Mouse (Mus musculus) neural tube, embryonic 11.5 days (tissue): ENCODE results near the gene Prim1. TPM values are rescaled to one million over a fixed set of nuclear protein-coding genes. Genes with fewer than 3 reads are reported as not detected.
"Not testable (repeated sequence)": the region's sequence is repeated elsewhere in the genome, so short reads cannot be mapped to it uniquely, and the experiment has no call there.

ENCODE experiments used
- ATAC-seq: fragments of 200-750 bp; cut with Nextera tagmentation; 2 replicates; pipeline ENCODE4 v1.8.0; 2017; ENCODE audit warnings: moderate number of reproducible peaks, mild to moderate bottlenecking, moderate TSS enrichment, moderate library complexity; ENCODE audit not compliant: insufficient read depth, low FRiP score, low TSS enrichment
- DNase-seq: peaks from one replicate; pipeline ENCODE4 v3.0.0-alpha.2; 2015; ENCODE audit warnings: low spot score
- H3K27ac ChIP-seq: fragments of 300-500 bp; sonication (generic); 2 replicates; pipeline ENCODE4 v1.5.1; 2014; ENCODE audit warnings: low read depth, mild to moderate bottlenecking, low read length
- H3K27me3 ChIP-seq: fragments of 300-500 bp; sonication (generic); 2 replicates; pipeline ENCODE4 v1.6.1; 2014; ENCODE audit warnings: mild to moderate bottlenecking, low read length, mixed read lengths; ENCODE audit not compliant: control insufficient read depth, insufficient read depth
- H3K36me3 ChIP-seq: fragments of 300-500 bp; sonication (generic); 2 replicates; pipeline ENCODE4 v1.6.1; 2014; ENCODE audit warnings: mild to moderate bottlenecking, low read length, moderate library complexity, mixed read lengths; ENCODE audit not compliant: control insufficient read depth, insufficient read depth
- H3K4me1 ChIP-seq: fragments of 300-500 bp; sonication (generic); 2 replicates; pipeline ENCODE4 v1.6.1; 2014; ENCODE audit warnings: low read length, mixed read lengths; ENCODE audit not compliant: control insufficient read depth, insufficient read depth
- H3K4me2 ChIP-seq: fragments of 300-500 bp; sonication (generic); 2 replicates; pipeline ENCODE4 v1.6.1; 2014; ENCODE audit warnings: low read depth, mild to moderate bottlenecking, moderate library complexity
- H3K4me3 ChIP-seq: fragments of 300-500 bp; sonication (generic); 2 replicates; pipeline ENCODE4 v1.5.1; 2014; ENCODE audit warnings: low read depth, low read length
- H3K9ac ChIP-seq: fragments of 300-500 bp; sonication (generic); 2 replicates; pipeline ENCODE4 v1.6.1; 2014; ENCODE audit warnings: mild to moderate bottlenecking, low read length
- H3K9me3 ChIP-seq: fragments of 300-500 bp; sonication (generic); 2 replicates; pipeline ENCODE4 v1.6.1; 2016; ENCODE audit warnings: low read length; ENCODE audit not compliant: control insufficient read depth
- WGBS: fragments of 180-500 bp; shearing (Covaris S2); extraction: QIAGEN DNeasy Blood & Tissue Kit; methylation state at CpG from one replicate; pipeline ENCODE4 v1.1.7; 2014; 5-methylcytosine and 5-hydroxymethylcytosine counted together
- polyA plus RNA-seq: library from polyadenylated mRNA; unstranded; fragments of >200 nt; fragmentation: Nextera tagmentation; extraction: Ambion mirVana; gene quantifications from 2 replicates; pipeline ENCODE4 v1.2.1, GENCODE M21; 2014

The Prim1 gene
- polyA plus RNA-seq, 1 experiment from 2014 or later, result 91.4 TPM

DNA sequence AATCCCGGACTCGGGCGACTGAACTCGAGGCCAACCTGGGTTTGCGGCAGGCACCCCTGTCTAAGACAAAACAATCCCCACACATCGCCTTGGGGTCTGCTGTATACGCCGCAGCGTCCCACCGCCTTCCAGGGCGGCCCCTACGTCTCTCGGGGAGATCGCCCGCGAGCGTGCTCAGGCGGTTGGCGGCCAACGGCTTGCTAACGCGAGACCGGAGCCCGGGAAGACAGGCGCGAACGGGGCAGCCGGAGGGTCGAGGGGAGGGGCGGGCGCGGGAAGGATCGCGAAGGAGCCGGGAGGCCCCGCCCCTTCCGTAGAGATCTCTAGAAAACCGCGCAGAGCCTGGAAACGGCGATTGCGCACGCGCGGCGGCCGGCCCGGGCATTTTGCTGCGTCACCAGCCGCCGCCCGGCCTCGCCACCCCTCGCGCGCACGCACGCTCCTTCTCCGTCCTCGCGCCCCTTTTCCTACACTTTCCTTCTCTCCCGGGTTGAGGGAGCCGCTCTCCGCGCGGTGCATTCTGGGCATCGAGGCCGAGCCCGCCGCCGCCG is 43.7 kb downstream of the Prim1 start, which contains the start of gene Ptges3:
Gene Ptges3, plus strand, starts transcription at position 354 of the 551 bp plus-strand sequence.
- Histone ChIP-seq H3K27me3 (no peaks in the 10 kb centered on the region), H3K9ac (peak within 1 kb of the TSS; percentile 94), H3K4me3 (peak within 1 kb of the TSS; percentile 94), H3K9me3 (no peaks in the 10 kb centered on the region), H3K4me2 (peak within 1 kb of the TSS; percentile 85), H3K36me3 (peaks cover under 1% of the 10 kb centered on the region), H3K4me1 (peaks cover 12% of the 10 kb centered on the region), H3K27ac (peak within 1 kb of the TSS; percentile 99)
- peak; percentile 99 for DNase-seq
- ATAC-seq, result peak; percentile 89
- 0% methylated on average over 69 of the region's 72 CpGs for WGBS

DNA sequence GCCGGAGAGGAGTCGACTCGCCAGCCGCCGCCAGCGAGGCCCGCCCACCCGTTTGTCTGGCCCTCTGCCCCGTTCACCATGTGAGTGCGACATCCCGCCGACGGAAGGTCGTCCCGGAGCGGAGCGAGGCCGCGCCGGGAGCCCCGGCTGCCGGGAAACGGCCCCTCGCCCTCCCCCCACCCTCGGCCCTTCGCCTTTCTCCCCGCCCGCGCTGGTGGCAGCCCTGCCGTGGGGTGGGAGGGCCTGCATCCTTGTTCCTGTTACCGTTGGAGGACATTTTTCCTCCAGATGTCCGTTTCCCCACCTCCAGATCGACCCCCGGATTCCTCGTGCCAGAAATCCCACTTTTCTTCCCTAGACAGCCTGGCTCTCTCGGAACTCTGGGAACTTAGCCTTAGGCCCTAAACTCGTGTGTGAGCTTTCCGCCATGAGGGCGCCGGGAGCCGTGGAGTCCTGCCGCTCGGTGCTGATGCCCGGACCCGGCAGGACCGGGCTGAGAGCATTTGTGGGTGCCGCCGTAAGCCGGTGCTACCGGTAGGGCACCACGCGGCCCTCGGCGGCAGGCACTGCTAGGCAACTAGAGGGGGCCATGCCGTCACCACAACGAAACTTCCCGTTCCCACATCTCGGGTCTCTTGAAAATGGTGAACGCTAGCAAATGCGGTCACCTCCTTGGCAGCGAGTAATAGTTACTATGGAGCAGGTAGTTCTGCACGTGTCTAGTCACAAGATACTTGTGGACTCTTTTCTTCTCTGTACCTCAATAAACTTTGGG is 44.4 kb downstream of the Prim1 start:
- ATAC-seq (peak; percentile 25), DNase-seq (peak; percentile 64)
- Histone ChIP-seq H3K9me3 (no peaks in the 10 kb centered on the region), H3K27me3 (no peaks in the 10 kb centered on the region), H3K9ac (peak overlapping the region; percentile 94), H3K4me2 (peak overlapping the region; percentile 85), H3K27ac (peak overlapping the region; percentile 99), H3K36me3 (peaks cover 4% of the 10 kb centered on the region), H3K4me3 (peak overlapping the region; percentile 94), H3K4me1 (peaks cover 12% of the 10 kb centered on the region)
- WGBS, result under 1% methylated on average over 53 of the region's 62 CpGs

DNA sequence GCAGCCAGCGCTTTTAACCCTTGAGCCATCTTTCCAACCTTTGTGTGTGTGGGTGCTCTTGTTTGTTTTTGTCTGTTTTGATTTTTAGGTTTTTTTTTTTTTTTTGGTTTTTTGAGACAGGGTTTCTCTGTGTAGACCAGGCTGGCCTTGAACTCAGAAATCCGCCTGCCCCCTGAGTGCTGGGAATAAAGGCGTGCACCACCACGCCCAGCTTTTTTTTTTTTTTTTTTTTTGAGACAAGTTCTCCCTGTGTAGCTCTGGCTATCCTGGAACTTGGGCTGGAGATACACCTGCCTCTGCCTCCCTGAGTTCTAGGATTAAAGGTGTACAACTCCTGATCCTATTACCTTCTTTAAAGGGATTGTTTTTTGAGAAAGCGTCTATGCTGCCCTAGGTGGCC is 46.1 kb downstream of the Prim1 start:
- ATAC-seq, result no peak
- H3K9ac ChIP-seq, result no peak overlapping the region
- no peak overlapping the region for H3K27ac ChIP-seq
- H3K36me3 ChIP-seq, result peaks cover 4% of the 10 kb centered on the region
- no peak for DNase-seq
- 91% methylated on average over 5 of the region's 5 CpGs for WGBS
- peak overlapping the region; percentile 94; the same call in 1 of the 2 replicates for H3K4me3 ChIP-seq
- H3K4me2 ChIP-seq, result peak overlapping the region; percentile 85
- no peaks in the 10 kb centered on the region for H3K27me3 ChIP-seq
- H3K9me3 ChIP-seq, result no peaks in the 10 kb centered on the region
- H3K4me1 ChIP-seq, result peaks cover 12% of the 10 kb centered on the region

GRCm38 (mm10) chr10:128062221-128062989 is 47.4 kb downstream of the Prim1 start:
- Histone ChIP-seq H3K27ac (no peak overlapping the region), H3K27me3 (no peaks in the 10 kb centered on the region), H3K9me3 (no peaks in the 10 kb centered on the region), H3K4me1 (peaks cover 12% of the 10 kb centered on the region), H3K9ac (no peak overlapping the region), H3K36me3 (peaks cover 4% of the 10 kb centered on the region), H3K4me3 (no peak overlapping the region), H3K4me2 (no peak overlapping the region)
- no peak for ATAC-seq
- WGBS, result 95% methylated on average over 6 of the region's 6 CpGs
- no peak for DNase-seq

DNA sequence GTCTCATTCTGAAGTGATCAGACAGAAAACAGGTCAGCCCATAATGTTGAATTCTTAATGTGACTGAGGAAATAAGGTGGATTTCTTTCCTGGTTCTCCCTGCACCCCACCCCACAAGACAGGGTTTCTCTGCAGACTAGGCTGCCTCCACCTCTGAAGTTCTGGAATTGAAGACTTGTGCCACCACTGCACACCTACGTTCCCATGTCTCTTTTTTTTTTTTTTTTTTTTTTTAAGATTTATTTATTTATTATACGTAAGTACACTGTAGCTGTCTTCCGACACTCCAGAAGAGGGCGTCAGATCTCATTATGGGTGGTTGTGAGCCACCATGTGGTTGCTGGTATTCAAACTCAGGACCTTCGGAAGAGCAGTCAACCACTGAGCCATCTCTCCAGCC is 51.1 kb downstream of the Prim1 start:
- Histone ChIP-seq H3K4me1 (no peaks in the 10 kb centered on the region), H3K27me3 (no peaks in the 10 kb centered on the region), H3K27ac (no peak overlapping the region), H3K9ac (no peak overlapping the region), H3K4me2 (no peak overlapping the region), H3K9me3 (no peaks in the 10 kb centered on the region), H3K36me3 (peaks cover 19% of the 10 kb centered on the region), H3K4me3 (no peak overlapping the region)
- ATAC-seq, result no peak
- 86% methylated on average over 5 of the region's 5 CpGs for WGBS
- DNase-seq, result no peak

DNA sequence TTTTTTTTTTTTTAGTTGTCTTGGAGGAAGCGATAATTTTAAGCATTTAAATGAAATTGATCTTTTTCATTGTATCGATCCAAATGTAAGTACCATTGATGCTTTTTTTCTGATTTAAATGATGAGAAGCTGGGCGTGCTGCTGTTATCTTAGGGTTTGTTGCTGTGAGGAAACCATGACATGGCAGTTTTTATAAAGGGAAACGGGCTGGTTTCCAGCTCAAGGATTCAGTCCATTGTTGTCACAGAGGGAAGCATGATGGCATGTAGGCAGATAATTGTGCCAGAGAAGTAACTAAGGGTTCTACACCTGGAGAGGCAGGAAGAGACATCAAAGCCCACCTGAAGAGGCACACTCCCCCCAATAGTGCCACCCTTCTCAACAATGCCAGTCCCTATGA is 54.2 kb downstream of the Prim1 start:
- ATAC-seq (no peak), DNase-seq (no peak)
- H3K9me3 ChIP-seq, result no peaks in the 10 kb centered on the region
- H3K27me3 ChIP-seq, result no peaks in the 10 kb centered on the region
- no peak overlapping the region for H3K27ac ChIP-seq
- WGBS, result 96% methylated on average over 4 of the region's 4 CpGs
- no peak overlapping the region for H3K4me3 ChIP-seq
- peaks cover 21% of the 10 kb centered on the region for H3K36me3 ChIP-seq
- no peak overlapping the region for H3K4me2 ChIP-seq
- no peak overlapping the region for H3K9ac ChIP-seq
- H3K4me1 ChIP-seq, result no peaks in the 10 kb centered on the region

- not testable (repeated sequence) for H3K9me3 ChIP-seq, H3K27ac ChIP-seq, H3K9ac ChIP-seq, ATAC-seq, H3K27me3 ChIP-seq, H3K4me3 ChIP-seq, H3K4me1 ChIP-seq, DNase-seq, H3K4me2 ChIP-seq
- 97% methylated on average over 2 of the region's 2 CpGs for WGBS
- H3K36me3 ChIP-seq, result peaks cover 21% of the 10 kb centered on the region
Measured at GRCm38 (mm10) chr10:128070432-128070831, 55.5 kb downstream of the Prim1 start.

- not testable (repeated sequence) for H3K4me2 ChIP-seq, H3K36me3 ChIP-seq, H3K9ac ChIP-seq, H3K27me3 ChIP-seq, DNase-seq, H3K27ac ChIP-seq, H3K4me1 ChIP-seq, H3K9me3 ChIP-seq, H3K4me3 ChIP-seq, ATAC-seq
- 79% methylated on average over 5 of the region's 5 CpGs for WGBS
Measured at GRCm38 (mm10) chr10:128078269-128078668, 63.3 kb downstream of the Prim1 start.
